Mouse (Mus musculus) neural tube, embryonic 11.5 days (tissue): ENCODE data around the gene Arhgef18. TPM values are rescaled to one million over a fixed set of nuclear protein-coding genes. Genes with fewer than 3 reads are reported as not detected.

Source experiments
- ATAC-seq: fragments of 200-750 bp; cut with Nextera tagmentation; 2 replicates; pipeline ENCODE4 v1.8.0; 2017; ENCODE audit warnings: moderate number of reproducible peaks, mild to moderate bottlenecking, moderate TSS enrichment, moderate library complexity; ENCODE audit not compliant: insufficient read depth, low FRiP score, low TSS enrichment
- DNase-seq: peaks from one replicate; pipeline ENCODE4 v3.0.0-alpha.2; 2015; ENCODE audit warnings: low spot score
- H3K27ac ChIP-seq: fragments of 300-500 bp; sonication (generic); 2 replicates; pipeline ENCODE4 v1.5.1; 2014; ENCODE audit warnings: low read depth, mild to moderate bottlenecking, low read length
- H3K27me3 ChIP-seq: fragments of 300-500 bp; sonication (generic); 2 replicates; pipeline ENCODE4 v1.6.1; 2014; ENCODE audit warnings: mild to moderate bottlenecking, low read length, mixed read lengths; ENCODE audit not compliant: control insufficient read depth, insufficient read depth
- H3K36me3 ChIP-seq: fragments of 300-500 bp; sonication (generic); 2 replicates; pipeline ENCODE4 v1.6.1; 2014; ENCODE audit warnings: mild to moderate bottlenecking, low read length, moderate library complexity, mixed read lengths; ENCODE audit not compliant: control insufficient read depth, insufficient read depth
- H3K4me1 ChIP-seq: fragments of 300-500 bp; sonication (generic); 2 replicates; pipeline ENCODE4 v1.6.1; 2014; ENCODE audit warnings: low read length, mixed read lengths; ENCODE audit not compliant: control insufficient read depth, insufficient read depth
- H3K4me2 ChIP-seq: fragments of 300-500 bp; sonication (generic); 2 replicates; pipeline ENCODE4 v1.6.1; 2014; ENCODE audit warnings: low read depth, mild to moderate bottlenecking, moderate library complexity
- H3K4me3 ChIP-seq: fragments of 300-500 bp; sonication (generic); 2 replicates; pipeline ENCODE4 v1.5.1; 2014; ENCODE audit warnings: low read depth, low read length
- H3K9ac ChIP-seq: fragments of 300-500 bp; sonication (generic); 2 replicates; pipeline ENCODE4 v1.6.1; 2014; ENCODE audit warnings: mild to moderate bottlenecking, low read length
- H3K9me3 ChIP-seq: fragments of 300-500 bp; sonication (generic); 2 replicates; pipeline ENCODE4 v1.6.1; 2016; ENCODE audit warnings: low read length; ENCODE audit not compliant: control insufficient read depth
- WGBS: fragments of 180-500 bp; shearing (Covaris S2); extraction: QIAGEN DNeasy Blood & Tissue Kit; methylation state at CpG from one replicate; pipeline ENCODE4 v1.1.7; 2014; 5-methylcytosine and 5-hydroxymethylcytosine counted together
- polyA plus RNA-seq: library from polyadenylated mRNA; unstranded; fragments of >200 nt; fragmentation: Nextera tagmentation; extraction: Ambion mirVana; gene quantifications from 2 replicates; pipeline ENCODE4 v1.2.1, GENCODE M21; 2014

Gene Arhgef18
- polyA plus RNA-seq, 1 experiment from 2014 or later, result 10.8 TPM

DNA sequence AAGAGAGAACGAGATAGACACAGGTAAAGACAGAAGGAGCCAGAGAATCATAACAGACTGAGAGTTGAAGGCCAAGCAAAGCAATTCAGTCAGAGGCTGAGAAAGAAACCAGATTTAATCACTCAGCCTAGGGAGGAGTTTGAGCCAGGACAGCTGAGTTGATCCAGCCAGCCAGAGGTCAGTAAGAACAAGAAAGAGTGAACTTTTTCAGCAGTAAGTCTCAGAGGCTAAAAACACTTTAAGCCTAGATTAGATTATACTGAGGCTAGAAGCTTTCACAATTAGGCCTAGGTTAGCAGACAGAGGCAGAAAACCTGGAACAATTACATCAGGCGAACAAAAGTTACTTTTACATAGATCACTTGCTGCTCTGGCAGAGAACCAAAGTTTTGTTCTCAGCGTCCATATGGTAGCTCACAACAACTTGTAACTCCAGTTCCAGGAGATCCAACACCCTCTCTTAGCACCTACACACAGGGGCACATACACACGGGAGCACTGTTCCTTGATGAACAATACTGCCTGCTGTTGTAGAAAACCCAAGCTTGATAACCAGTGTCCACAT is 87.5 kb downstream of the Arhgef18 start:
- Histone ChIP-seq H3K27ac (no peak overlapping the region), H3K4me3 (no peak overlapping the region), H3K9me3 (no peaks in the 10 kb centered on the region), H3K27me3 (no peaks in the 10 kb centered on the region), H3K4me1 (no peaks in the 10 kb centered on the region), H3K4me2 (no peak overlapping the region), H3K9ac (no peak overlapping the region), H3K36me3 (no peaks in the 10 kb centered on the region)
- no peak for ATAC-seq
- no peak for DNase-seq
- 75% methylated on average over 4 of the region's 4 CpGs for WGBS

DNA sequence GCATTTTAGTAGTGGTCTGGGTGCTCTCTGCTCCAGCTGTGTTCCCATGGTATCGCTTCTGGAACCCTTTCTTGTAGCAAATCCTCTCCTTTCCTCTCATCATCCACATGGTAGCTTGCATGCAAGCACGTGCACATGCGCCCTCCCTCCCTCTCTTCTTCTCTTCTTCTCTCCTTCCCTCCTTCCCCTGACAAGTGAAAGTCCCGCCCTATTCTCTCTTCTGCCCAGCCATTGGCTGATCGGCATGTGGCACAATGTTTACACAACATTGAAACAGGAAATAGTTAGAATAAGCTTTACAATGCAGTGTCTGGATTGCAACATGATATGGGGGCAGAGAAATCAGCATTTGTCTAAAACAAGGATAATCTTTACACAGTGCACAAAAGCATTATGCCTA is 88.8 kb downstream of the Arhgef18 start:
- 70% methylated on average over 5 of the region's 5 CpGs for WGBS
- no peak for ATAC-seq

DNA sequence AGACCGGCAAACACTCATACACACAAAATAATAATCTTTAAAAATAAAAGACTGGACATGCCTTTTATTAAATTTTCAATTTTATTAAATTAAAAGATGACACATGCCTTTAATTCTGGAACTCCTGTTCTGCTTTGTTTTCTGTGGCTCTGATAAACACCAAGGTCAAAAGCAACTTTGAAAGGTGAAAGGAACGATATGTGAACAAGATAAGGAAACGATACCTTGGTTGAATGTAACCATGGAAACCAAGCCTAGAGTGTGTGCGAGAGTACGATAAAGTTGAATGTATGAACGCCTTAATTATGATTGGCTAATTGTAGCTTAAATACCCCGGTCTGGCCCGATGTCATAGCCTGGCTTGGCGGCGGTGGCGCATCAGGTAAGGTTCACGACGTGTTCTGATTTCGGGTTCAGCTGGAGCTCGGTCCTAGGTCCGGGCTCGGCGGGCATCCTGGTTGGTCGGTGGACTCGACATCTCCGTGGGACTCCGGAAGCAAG is 89.5 kb downstream of the Arhgef18 start:
- 86% methylated on average over 22 of the region's 22 CpGs for WGBS
- Histone ChIP-seq H3K9me3 (no peaks in the 10 kb centered on the region), H3K4me2 (no peak overlapping the region), H3K4me3 (no peak overlapping the region), H3K9ac (no peak overlapping the region), H3K36me3 (no peaks in the 10 kb centered on the region), H3K27me3 (no peaks in the 10 kb centered on the region), H3K4me1 (no peaks in the 10 kb centered on the region), H3K27ac (no peak overlapping the region)
- DNase-seq (no peak), ATAC-seq (no peak)

More for the DNA sequence above, 88.8 kb downstream of the Arhgef18 start:
- no peaks in the 10 kb centered on the region for H3K36me3 ChIP-seq
- H3K4me1 ChIP-seq, result no peaks in the 10 kb centered on the region
- no peaks in the 10 kb centered on the region for H3K9me3 ChIP-seq
- no peak overlapping the region for H3K27ac ChIP-seq
- no peak overlapping the region for H3K4me2 ChIP-seq
- no peak overlapping the region for H3K9ac ChIP-seq
- no peak overlapping the region for H3K4me3 ChIP-seq
- DNase-seq, result no peak
- no peaks in the 10 kb centered on the region for H3K27me3 ChIP-seq

DNA sequence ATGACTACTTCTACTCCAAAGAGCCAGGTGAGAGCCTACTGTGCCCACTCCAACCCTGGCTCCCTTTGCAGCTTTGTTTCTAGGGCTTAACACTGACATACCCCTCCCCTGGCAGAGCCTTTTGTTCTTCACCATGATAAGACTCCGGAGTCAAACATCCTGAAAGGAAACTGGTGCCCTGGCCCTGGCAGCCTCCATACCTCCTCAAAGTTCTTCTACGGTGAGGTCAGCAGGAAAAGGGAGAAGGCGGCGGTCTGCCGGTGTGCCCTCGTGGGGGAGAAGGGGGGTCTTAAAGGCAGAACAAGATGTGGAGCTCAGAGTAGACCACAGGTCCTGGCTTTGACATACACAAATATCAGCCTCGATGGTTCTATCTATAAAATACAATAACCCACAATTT is 90.7 kb downstream of the Arhgef18 start:
- Histone ChIP-seq H3K9me3 (no peaks in the 10 kb centered on the region), H3K9ac (no peak overlapping the region), H3K36me3 (no peaks in the 10 kb centered on the region), H3K4me2 (no peak overlapping the region), H3K4me1 (no peaks in the 10 kb centered on the region), H3K4me3 (no peak overlapping the region), H3K27ac (no peak overlapping the region), H3K27me3 (no peaks in the 10 kb centered on the region)
- DNase-seq (no peak), ATAC-seq (no peak)
- WGBS, result 91% methylated on average over 7 of the region's 7 CpGs

DNA sequence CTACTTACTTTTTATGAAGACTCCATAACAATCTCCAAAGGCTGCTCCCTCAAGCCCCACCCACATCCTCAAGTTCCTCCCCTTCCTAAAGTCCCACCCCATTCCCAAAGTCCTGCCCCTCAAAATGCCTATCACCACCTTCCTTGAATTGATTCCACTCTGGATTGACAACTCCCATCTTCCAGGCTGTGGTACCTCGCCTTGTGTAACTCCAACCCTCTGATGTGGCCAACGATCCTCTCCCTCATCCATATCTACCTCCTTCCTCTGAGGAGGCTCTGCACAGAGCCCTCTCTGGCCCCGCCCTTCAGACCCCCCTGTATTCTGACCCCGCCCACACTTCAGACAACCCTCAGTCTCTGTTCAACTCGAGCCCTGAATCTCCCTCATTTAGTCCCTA is 92.4 kb downstream of the Arhgef18 start:
- H3K27ac ChIP-seq, result no peak overlapping the region
- no peak overlapping the region for H3K4me2 ChIP-seq
- WGBS, result 34% methylated on average over 5 of the region's 5 CpGs
- H3K9ac ChIP-seq, result no peak overlapping the region
- no peaks in the 10 kb centered on the region for H3K9me3 ChIP-seq
- no peak for DNase-seq
- no peak for ATAC-seq
- H3K27me3 ChIP-seq, result no peaks in the 10 kb centered on the region
- H3K36me3 ChIP-seq, result no peaks in the 10 kb centered on the region
- no peak overlapping the region for H3K4me3 ChIP-seq
- no peaks in the 10 kb centered on the region for H3K4me1 ChIP-seq

DNA sequence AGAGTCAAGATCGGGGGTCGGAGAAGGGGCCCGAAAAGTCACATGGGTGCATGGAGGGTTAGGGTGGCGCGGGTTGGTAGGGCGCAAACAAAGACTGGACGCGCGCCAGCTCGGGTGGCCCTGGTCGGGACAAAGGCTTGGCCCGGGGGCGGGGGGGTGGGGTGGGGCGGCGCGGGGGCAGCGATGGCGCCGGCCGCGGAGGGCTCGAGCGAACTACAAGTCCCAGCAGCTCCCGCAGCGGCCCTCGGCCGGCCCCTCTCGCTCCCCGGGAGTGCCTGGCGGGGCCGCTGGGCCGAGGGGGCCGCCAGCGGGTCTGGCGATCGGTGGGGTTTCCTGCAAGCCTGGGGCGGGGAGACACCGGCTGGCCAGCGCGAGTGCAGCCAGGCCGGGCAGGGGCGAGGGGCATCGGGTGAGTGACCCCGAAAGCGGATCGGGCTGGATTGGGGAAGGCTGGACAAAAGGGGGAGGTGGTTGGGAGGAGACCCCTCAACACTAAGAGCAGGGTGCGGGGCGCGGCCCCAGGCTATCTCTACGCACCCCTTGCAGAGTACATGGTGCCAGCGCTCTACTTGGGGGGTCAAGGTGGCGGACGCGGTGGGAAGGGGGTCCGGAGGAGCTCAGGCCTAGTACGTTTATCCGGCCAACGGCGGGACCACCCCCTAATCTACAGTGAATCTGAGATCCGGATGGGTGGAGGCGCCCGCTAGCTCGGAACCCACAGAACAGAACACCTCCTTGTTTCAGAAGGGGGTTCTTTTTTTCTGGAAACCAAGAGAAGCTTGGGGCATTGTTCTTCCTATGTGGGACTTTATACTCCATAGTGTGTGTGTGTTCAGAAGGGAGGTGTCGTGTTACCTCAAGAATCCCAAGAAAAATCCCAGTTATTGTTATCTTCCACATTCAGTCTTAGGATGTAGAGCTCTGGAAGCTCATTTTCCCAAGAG is 100.4 kb downstream of the Arhgef18 start, which contains the start of gene Zfp358:
Gene Zfp358 (plus strand): TSS at position 238 of the 944 bp plus-strand sequence.
- WGBS, result under 1% methylated on average over 52 of the region's 64 CpGs
- Histone ChIP-seq H3K9me3 (peaks cover 5% of the 10 kb centered on the region; the same call in 1 of the 2 replicates), H3K9ac (peak within 1 kb of the TSS; percentile 81), H3K4me3 (peak within 1 kb of the TSS; percentile 61), H3K36me3 (peaks cover 19% of the 10 kb centered on the region), H3K4me2 (peak within 1 kb of the TSS; percentile 61), H3K27me3 (no peaks in the 10 kb centered on the region), H3K27ac (peak within 1 kb of the TSS; percentile 3), H3K4me1 (no peaks in the 10 kb centered on the region)
- ATAC-seq (peak; percentile 93), DNase-seq (peak; percentile 89)

DNA sequence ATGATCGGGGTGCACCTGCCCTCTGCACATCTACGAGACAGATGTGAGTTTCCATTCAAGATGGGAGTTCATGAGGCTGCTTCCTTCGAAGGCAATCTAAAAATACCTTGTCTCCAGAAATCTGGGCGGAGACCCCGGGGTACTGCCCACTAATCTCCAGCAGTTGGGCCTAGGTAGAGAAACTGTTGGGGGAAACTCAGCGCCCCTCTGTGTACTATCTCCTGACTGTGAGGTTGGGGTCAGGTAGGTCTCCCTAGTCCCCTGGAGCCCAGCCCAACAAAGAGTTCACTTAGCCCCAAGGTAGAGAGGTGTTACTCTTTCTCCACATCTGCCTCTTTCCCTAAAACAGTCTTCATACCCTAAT is 101.0 kb downstream of the Arhgef18 start:
- peak overlapping the region; percentile 81 for H3K9ac ChIP-seq
- WGBS, result 53% methylated on average over 6 of the region's 6 CpGs
- no peak overlapping the region for H3K27ac ChIP-seq
- peak overlapping the region; percentile 61 for H3K4me3 ChIP-seq
- peak overlapping the region; percentile 61 for H3K4me2 ChIP-seq
- peaks cover 19% of the 10 kb centered on the region for H3K36me3 ChIP-seq
- ATAC-seq (no peak), DNase-seq (no peak)
- H3K4me1 ChIP-seq, result no peaks in the 10 kb centered on the region
- peaks cover 5% of the 10 kb centered on the region; the same call in 1 of the 2 replicates for H3K9me3 ChIP-seq
- H3K27me3 ChIP-seq, result no peaks in the 10 kb centered on the region

DNA sequence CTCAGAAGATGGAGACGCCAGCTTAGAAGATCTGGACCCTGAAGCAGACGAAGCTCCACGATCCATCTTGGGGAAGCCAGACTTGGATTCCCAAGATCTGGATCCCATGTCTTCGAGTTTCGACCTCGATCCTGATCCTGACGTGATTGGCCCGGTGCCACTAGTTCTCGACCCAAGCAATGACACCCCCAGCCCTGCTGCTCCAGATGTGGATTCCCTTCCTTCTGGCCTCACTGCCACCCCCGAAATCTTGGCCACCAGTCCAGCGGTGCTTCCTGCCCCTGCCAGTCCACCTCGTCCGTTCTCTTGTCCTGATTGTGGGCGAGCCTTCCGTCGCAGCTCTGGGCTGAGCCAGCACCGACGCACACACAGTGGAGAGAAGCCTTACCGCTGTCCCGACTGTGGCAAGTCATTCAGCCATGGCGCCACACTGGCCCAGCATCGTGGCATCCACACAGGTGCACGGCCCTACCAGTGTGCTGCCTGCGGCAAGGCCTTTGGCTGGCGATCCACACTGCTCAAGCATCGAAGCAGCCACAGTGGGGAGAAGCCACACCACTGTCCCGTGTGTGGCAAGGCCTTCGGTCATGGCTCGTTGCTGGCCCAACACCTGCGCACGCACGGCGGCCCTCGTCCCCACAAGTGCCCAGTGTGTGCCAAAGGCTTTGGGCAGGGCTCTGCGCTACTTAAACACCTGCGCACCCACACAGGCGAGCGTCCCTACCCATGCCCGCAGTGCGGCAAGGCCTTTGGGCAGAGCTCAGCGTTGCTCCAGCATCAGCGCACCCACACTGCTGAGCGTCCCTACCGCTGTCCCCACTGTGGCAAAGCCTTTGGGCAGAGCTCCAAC is 103.0 kb downstream of the Arhgef18 start:
- peaks cover 5% of the 10 kb centered on the region; the same call in 1 of the 2 replicates for H3K9me3 ChIP-seq
- 97% methylated on average over 44 of the region's 44 CpGs for WGBS
- ATAC-seq (no peak), DNase-seq (no peak)
- H3K4me3 ChIP-seq, result no peak overlapping the region
- peaks cover 19% of the 10 kb centered on the region for H3K36me3 ChIP-seq
- no peak overlapping the region for H3K27ac ChIP-seq
- H3K4me2 ChIP-seq, result no peak overlapping the region
- H3K4me1 ChIP-seq, result peaks cover under 1% of the 10 kb centered on the region; the same call in 1 of the 2 replicates
- H3K9ac ChIP-seq, result no peak overlapping the region
- no peaks in the 10 kb centered on the region for H3K27me3 ChIP-seq
